Mouse (Mus musculus): ENCODE measurements around the gene Armh3. TPM values are rescaled to one million over a fixed set of nuclear protein-coding genes. Genes with fewer than 3 reads are reported as not detected.

The Armh3 gene
- polyA plus RNA-seq, 2 experiments: 13.6 to 13.7 TPM

- TF ChIP-seq POLR2A (IDR thresholded peaks at IDR 0.05; ENCODE audit: borderline replicate concordance, extremely low read depth, insufficient read depth, insufficient read length): no peak
These were observed 26.7 kb upstream of the Armh3 start for GRCm38 (mm10) chr19:46024959-46025358.

GRCm38 (mm10) chr19:46016023-46016422, 17.7 kb upstream of the Armh3 start:
- no peak for ATAC-seq (ENCODE audit: low FRiP score, low read depth)
- Histone ChIP-seq H3K4me2 (replicated peaks; ENCODE audit: low read depth, low read length, severe bottlenecking) (no peak overlapping the region), H3K27ac (replicated peaks; ENCODE audit: low read depth, low read length) (no peak overlapping the region), H3K9ac (ENCODE audit: low read depth, low read length, severe bottlenecking) (no peak overlapping the region), H3K4me1 (ENCODE audit: control insufficient read depth, insufficient read depth, low read length) (no peaks in the 10 kb centered on the region), H3K36me3 (ENCODE audit: control insufficient read depth, insufficient read depth, low read length) (no peaks in the 10 kb centered on the region), H3K9me3 (ENCODE audit: control insufficient read depth, low read length) (no peaks in the 10 kb centered on the region), H3K4me3 (replicated peaks; ENCODE audit: low read length) (no peak overlapping the region), H3K27me3 (ENCODE audit: control insufficient read depth, insufficient read depth, low read length) (no peaks in the 10 kb centered on the region)
- TF ChIP-seq POLR2A (IDR thresholded peaks at IDR 0.05; ENCODE audit: borderline replicate concordance, extremely low read depth, insufficient read depth, insufficient read length): no peak
- WGBS: 69% methylated on average over 2 of the region's 2 CpGs
- no peak for DNase-seq (ENCODE audit: low spot score)

More at GRCm38 (mm10) chr19:46024959-46025358, 26.7 kb upstream of the Armh3 start:
- DNase-seq (ENCODE audit: low spot score) (no peak), ATAC-seq (ENCODE audit: low FRiP score, low read depth) (no peak)
- H3K27me3 ChIP-seq (ENCODE audit: control insufficient read depth, insufficient read depth, low read length): no peaks in the 10 kb centered on the region
- H3K27ac ChIP-seq (replicated peaks; ENCODE audit: low read depth, low read length): no peak overlapping the region
- H3K4me1 ChIP-seq (ENCODE audit: control insufficient read depth, insufficient read depth, low read length): no peaks in the 10 kb centered on the region
- no peak overlapping the region for H3K4me2 ChIP-seq (replicated peaks; ENCODE audit: low read depth, low read length, severe bottlenecking)
- H3K9me3 ChIP-seq (ENCODE audit: control insufficient read depth, low read length): 0 out of 2 replicates have a peak, but pooled peaks cover 4% of the 10 kb centered on the region
- 0 out of 2 replicates have a peak, but pooled peaks cover under 1% of the 10 kb centered on the region for H3K36me3 ChIP-seq (ENCODE audit: control insufficient read depth, insufficient read depth, low read length)
- H3K4me3 ChIP-seq (replicated peaks; ENCODE audit: low read length): no peak overlapping the region
- WGBS: 65% methylated on average over 6 of the region's 6 CpGs
- no peak overlapping the region for H3K9ac ChIP-seq (ENCODE audit: low read depth, low read length, severe bottlenecking)

- H3K9me3 ChIP-seq (ENCODE audit: control insufficient read depth, low read length): no peaks in the 10 kb centered on the region
- peak; percentile 91 for DNase-seq (ENCODE audit: low spot score)
- no peak for TF ChIP-seq POLR2A (IDR thresholded peaks at IDR 0.05; ENCODE audit: borderline replicate concordance, extremely low read depth, insufficient read depth, insufficient read length)
- ATAC-seq (ENCODE audit: low FRiP score, low read depth): peak; percentile 71; the same call in 1 of the 2 replicates
- H3K4me3 ChIP-seq (replicated peaks; ENCODE audit: low read length): no peak overlapping the region
- H3K4me1 ChIP-seq (ENCODE audit: control insufficient read depth, insufficient read depth, low read length): no peaks in the 10 kb centered on the region
- H3K27me3 ChIP-seq (ENCODE audit: control insufficient read depth, insufficient read depth, low read length): no peaks in the 10 kb centered on the region
- H3K4me2 ChIP-seq (replicated peaks; ENCODE audit: low read depth, low read length, severe bottlenecking): no peak overlapping the region
- no peaks in the 10 kb centered on the region for H3K36me3 ChIP-seq (ENCODE audit: control insufficient read depth, insufficient read depth, low read length)
- no peak overlapping the region for H3K27ac ChIP-seq (replicated peaks; ENCODE audit: low read depth, low read length)
- WGBS: 46% methylated on average over 12 of the region's 12 CpGs
- H3K9ac ChIP-seq (ENCODE audit: low read depth, low read length, severe bottlenecking): no peak overlapping the region
These were observed 16.4 kb upstream of the Armh3 start for GRCm38 (mm10) chr19:46014572-46015178.

GRCm38 (mm10) chr19:46005680-46006079, 7.4 kb upstream of the Armh3 start:
- peaks cover 8% of the 10 kb centered on the region; the same call in 1 of the 2 replicates for H3K4me1 ChIP-seq (ENCODE audit: control insufficient read depth, insufficient read depth, low read length)
- TF ChIP-seq POLR2A (IDR thresholded peaks at IDR 0.05; ENCODE audit: borderline replicate concordance, extremely low read depth, insufficient read depth, insufficient read length): no peak
- no peaks in the 10 kb centered on the region for H3K9me3 ChIP-seq (ENCODE audit: control insufficient read depth, low read length)
- H3K36me3 ChIP-seq (ENCODE audit: control insufficient read depth, insufficient read depth, low read length): no peaks in the 10 kb centered on the region; the same call in none of the 2 replicates
- no peak overlapping the region for H3K27ac ChIP-seq (replicated peaks; ENCODE audit: low read depth, low read length)
- ATAC-seq (ENCODE audit: low FRiP score, low read depth) (no peak), DNase-seq (ENCODE audit: low spot score) (no peak)
- H3K9ac ChIP-seq (ENCODE audit: low read depth, low read length, severe bottlenecking): no peak overlapping the region
- H3K4me2 ChIP-seq (replicated peaks; ENCODE audit: low read depth, low read length, severe bottlenecking): no peak overlapping the region
- H3K4me3 ChIP-seq (replicated peaks; ENCODE audit: low read length): no peak overlapping the region
- 73% methylated on average over 7 of the region's 7 CpGs for WGBS
- H3K27me3 ChIP-seq (ENCODE audit: control insufficient read depth, insufficient read depth, low read length): no peaks in the 10 kb centered on the region

GRCm38 (mm10) chr19:46004814-46005466, 6.7 kb upstream of the Armh3 start:
- Histone ChIP-seq H3K27me3 (ENCODE audit: control insufficient read depth, insufficient read depth, low read length) (no peaks in the 10 kb centered on the region), H3K4me3 (replicated peaks; ENCODE audit: low read length) (no peak overlapping the region), H3K4me1 (ENCODE audit: control insufficient read depth, insufficient read depth, low read length) (peaks cover 8% of the 10 kb centered on the region; the same call in 1 of the 2 replicates), H3K9me3 (ENCODE audit: control insufficient read depth, low read length) (no peaks in the 10 kb centered on the region), H3K27ac (replicated peaks; ENCODE audit: low read depth, low read length) (no peak overlapping the region), H3K4me2 (replicated peaks; ENCODE audit: low read depth, low read length, severe bottlenecking) (0 out of 2 replicates have a peak overlapping the region, but pooled peaks have one; percentile 100), H3K9ac (ENCODE audit: low read depth, low read length, severe bottlenecking) (no peak overlapping the region), H3K36me3 (ENCODE audit: control insufficient read depth, insufficient read depth, low read length) (no peaks in the 10 kb centered on the region; the same call in none of the 2 replicates)
- no peak for TF ChIP-seq POLR2A (IDR thresholded peaks at IDR 0.05; ENCODE audit: borderline replicate concordance, extremely low read depth, insufficient read depth, insufficient read length)
- no peak for DNase-seq (ENCODE audit: low spot score)
- no peak for ATAC-seq (ENCODE audit: low FRiP score, low read depth)
- 80% methylated on average over 17 of the region's 17 CpGs for WGBS
